Mouse (Mus musculus) cerebellum, adult 9-10 months (tissue): ENCODE results near the gene Copz1.
"Not testable (repeated sequence)": the region's sequence is repeated elsewhere in the genome, so short reads cannot be mapped to it uniquely, and the experiment has no call there.

Experiments used
- DNase-seq: peaks from one replicate; pipeline ENCODE4 v3.0.0; 2022

Copz1 gene

DNA sequence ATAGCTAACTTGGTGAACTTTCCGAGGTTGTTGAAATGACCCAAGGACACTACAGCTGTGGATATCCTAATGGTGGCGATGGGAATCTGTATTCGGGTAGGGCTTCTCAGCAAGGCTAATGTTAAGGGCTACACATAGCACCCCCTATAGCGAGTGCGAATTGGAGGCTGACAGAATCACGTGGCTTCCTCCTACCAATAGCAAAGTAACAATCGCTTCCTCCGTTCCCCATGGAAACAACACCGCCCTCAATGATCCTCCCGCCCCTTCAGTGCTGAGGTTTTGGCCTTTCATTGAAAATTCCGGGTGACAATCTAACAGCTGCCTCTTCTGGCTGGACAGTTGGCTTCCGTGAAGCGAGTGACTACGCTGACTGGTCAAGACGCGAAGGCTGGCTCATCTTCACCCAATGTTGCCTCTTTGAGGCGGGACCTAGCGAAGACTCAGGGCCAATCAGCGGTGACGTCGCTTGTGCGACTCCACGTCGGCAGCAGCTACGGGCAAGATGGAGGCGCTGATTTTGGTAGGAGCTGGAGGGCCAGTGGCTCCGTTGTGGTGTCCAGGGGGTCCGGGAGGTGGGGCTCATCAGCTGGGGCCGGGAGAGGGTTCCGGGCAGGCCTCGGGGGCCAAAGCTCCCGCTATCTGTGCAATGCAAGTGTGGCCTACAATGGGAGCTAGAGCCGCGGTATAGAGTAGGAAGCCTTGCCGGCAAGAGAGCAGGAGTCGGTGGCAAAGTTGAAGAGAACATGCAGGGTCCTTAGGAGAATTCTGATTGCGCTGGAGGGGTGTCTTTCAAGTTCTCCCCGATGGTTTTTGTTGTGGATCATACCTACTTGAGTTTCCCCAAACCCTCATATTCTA, at the start of gene Copz1:
Copz1 (plus strand) TSS at position 296 of the 861 bp plus-strand sequence.
- peak; percentile 99 for DNase-seq

DNA sequence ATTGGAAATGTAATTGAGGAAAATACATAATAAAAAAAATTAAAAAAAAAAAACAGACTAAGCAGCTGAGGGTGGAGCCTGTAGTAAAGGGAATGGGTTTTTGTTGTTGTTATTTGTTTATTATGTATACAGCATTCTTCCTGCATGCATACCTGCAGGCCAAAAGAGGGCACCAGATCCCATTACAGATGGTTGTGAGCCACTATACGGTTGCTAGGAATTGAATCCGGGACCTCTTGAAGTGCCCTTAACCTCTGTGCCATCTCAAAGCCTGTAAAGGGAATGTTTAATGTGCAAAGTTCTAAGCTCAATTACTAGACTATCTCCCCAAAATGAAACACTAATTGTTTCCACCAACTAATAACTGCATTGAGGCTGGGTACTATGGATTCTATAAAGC, 48.4 kb upstream of the Copz1 start:
- DNase-seq, result no peak

DNA sequence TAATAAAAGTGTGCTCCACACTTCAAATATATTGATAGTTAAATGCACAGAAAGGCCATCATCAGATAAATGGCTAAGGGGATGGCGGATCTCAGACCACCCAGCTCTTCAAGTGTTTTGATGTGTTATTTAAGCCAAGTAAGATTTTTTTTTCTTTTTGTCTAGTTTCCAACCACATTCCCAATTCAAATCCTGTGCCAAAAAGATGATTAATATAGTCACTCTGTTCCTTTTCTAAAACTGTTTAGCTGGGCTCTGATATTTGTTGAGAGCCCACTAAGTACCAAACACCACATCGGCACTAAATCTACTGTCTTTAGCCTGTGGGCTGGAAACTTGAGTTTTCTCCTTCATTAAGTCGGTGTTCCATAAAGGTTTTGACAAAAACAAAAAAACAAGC, 45.5 kb upstream of the Copz1 start:
- no peak for DNase-seq

DNA sequence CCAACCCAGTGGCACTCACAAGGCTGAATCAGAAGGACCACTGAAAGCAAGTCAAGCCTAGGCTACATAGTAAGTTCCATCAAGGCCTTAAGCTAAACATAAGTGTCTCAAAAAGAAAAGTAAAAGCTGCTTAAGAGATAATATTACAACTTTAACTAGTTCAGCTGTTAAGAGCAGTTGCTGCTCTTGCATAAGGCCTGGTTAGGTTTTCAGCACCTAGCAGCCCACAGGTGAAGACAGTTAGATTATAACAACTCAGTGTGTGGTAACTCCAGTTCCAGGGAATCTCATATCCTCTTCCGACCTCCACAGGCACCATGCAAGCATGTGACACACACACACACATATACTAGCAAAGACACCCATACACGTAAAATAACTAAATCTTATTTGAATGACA, 44.9 kb upstream of the Copz1 start:
- DNase-seq, result no peak

DNA sequence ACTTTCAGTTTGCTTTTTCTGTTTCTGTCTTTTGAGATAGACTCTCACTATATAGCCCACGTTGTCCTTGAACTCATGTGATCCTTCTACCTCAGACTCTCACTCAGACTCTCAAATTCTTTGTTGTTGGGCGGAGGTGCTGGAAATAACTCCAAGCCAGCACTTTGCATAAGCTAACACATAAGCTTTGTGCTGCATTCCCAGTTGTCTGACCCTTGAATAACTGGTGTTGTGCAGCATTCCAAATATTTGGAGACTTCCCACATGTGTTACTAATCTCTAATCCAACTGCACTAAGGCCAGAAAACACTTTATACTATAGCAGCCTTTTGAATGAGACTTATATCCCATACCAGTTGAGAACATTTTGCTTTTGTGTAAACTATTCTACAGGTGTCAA, 43.6 kb upstream of the Copz1 start:
- DNase-seq, result no peak

DNA sequence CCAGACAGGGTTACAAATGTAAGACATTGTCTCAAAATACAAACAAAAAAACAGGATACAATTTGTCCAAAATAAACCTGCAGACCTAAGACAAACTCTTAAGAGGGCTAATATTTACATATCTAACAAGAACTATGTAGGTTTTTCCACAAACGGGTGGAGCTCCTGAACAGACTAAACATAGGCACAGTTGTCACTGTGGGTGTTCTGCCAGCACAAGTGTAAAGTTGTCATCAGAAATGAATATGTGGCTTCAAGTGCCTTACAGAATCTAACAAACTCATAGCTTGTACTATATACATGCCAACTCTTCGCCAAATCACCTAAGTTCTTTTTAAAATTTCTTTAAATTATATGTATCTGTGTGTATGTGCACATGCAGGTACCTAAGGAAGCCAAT, 39.4 kb upstream of the Copz1 start:
- no peak for DNase-seq

DNA sequence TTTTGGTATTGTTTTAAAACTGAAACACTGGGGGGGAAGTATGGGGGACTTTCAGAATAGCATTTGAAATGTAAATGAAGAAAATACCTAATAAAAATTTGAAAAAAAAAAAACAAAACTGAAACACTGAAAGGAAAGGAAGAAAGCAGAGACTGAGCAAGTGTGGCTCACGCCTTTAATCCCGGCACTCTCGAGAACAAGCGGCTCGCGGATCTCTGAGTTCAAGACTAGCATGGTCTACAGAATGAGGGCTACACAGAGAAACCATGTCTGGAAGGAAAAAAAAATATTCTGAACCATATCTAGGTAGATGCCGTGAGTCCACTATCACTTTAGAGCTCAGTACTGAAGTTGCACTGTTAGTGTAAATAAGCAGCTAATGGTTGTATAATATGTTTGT, 35.2 kb upstream of the Copz1 start:
- no peak for DNase-seq

DNA sequence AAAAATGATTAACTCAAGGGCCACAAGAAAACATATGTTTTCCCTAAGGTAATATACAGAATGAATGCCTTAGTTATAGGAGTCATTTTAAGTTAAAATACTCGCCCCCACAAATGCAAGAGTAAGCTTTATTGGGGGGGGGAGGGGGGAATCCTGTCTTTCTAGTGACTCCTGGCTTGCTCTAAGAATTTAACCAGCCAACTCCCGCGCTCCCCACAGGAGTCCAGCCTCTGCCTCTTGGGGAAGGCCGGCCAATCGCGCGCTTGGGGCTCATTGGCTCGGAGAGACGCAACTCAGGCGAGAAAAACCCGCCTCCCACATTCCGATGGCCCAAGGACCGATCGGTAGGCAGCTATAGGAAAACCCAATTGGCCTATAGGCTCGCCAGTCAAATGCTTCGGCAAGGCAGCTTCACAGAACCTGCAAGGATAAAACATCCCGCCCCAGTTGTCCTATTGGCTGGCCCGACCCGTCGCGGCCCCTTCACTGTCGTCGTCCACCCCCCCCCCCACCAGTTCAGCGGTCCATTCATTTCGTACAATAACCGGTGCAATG, 33.3 kb upstream of the Copz1 start:
- peak; percentile 98 for DNase-seq

DNA sequence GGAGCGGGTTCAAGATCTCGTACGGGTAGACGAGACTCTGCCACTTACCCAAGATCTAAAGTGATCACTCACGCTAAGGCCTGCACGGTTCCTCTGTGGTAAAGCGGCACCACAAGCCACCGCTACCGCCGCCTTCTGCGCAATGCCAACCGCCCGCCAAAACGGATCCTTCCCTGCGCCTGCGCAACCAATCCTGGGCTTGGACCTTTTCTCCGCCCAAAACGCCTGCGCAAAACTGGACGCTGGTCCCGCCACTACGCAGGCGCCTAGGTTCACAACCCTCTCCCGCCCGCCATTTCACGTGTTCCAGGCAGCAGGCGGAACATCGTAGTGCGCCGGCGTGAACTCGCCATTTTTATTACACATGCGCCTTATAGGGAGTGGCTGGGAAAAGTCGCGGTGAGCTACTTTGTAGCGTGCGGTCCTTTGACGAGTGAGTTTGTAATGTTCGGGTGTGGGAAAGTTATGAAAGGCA, 32.8 kb upstream of the Copz1 start, which contains the start of gene Cbx5:
Cbx5 (minus strand) TSS at position 132 of the 475 bp plus-strand sequence.
- peak; percentile 99 for DNase-seq

DNA sequence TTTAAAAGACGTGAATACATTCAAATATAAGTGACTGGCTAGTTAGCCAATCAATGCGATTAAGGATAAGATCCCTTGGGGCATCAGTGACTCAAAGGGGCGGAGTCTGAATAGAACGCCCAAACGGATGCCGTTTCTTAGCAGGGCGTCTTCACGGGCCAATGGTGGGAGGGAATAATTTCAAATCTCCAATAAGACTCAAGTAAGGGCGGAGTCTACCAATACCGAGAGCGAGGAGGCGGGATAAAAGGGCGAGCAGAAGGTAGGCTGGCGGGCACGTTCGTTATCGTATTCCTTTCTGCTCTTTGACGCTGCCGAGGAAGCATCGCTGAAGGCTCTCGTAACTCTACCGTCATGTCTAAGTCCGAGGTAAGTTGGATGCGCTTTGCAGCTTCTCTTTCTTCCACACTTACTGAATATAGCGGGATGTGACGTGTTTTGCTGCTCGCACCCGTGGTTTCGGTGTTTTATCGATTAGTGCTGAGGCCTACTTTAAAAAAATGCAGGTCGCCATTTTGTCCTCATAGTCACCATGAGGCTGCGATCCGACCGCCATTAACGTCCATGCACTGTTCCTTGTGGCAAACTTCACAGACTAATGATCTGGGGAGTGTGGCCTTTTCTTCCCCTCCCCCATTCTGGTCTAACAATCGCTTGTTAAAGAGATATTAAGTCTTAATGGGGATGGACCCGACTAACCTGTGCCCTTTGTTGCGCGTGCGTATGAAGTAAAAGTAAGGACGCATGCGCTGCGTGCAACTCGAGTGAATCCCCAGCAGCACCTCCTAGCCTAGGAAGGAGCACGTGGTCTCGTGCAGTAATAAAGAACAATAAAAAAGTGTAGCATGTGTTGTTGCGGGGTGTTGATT, 32.1 kb upstream of the Copz1 start, which contains the start of gene Hnrnpa1:
Hnrnpa1 (plus strand) TSS at position 273 of the 869 bp plus-strand sequence.
- DNase-seq, result peak; percentile 99

DNA sequence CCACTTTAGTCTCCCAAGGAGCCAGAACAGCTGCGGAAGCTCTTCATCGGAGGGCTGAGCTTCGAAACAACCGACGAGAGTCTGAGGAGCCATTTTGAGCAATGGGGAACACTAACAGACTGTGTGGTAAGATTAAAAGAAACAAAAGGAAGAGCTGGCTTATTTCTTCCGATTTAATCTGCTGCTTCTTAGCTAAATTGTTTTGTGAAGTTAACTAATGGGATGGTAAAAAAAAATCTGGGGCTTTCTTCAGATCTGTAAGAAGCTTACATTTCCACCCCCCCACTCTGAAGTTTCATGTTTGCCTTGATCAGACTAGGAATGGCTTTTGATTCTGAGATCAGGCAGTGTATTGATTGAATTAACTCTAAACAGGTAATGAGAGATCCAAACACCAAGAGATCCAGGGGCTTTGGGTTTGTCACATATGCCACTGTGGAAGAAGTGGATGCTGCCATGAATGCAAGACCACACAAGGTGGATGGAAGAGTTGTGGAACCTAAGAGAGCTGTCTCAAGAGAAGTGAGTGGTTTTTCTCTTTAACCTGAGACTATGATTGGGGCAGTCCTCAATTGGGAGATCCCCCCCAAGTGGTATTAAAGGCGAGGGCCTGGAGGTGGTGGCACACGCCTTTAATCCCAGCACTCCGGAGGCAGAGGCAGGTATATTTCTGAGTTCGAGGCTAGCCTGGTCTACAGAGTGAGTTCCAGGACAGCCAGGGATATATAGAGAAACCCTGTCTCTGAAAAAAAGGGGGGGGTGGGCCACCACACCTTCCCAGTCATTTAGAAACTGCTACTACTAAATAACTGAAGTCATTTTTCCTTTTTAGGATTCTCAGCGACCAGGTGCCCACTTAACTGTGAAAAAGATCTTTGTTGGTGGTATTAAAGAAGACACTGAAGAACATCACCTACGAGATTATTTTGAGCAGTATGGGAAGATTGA, 31.2 kb upstream of the Copz1 start:
- DNase-seq, result peak; percentile 57

DNA sequence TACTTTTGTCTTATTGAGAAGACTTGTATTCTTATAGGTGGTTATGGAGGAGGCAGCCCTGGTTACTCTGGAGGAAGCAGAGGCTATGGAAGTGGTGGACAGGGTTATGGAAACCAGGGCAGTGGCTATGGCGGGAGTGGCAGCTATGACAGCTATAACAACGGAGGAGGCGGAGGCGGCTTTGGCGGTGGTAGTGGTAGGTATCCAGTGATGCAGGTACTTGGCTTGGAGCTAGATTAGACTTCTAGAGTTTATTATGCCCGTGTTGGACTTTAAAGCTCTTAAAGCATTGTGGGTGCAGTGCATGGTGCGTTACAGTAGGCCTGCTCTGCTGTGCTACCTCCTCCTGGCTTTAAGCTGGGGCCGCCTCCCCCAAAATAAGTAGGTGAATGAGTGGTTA, 29.6 kb upstream of the Copz1 start:
- DNase-seq, result peak; percentile 33

DNA sequence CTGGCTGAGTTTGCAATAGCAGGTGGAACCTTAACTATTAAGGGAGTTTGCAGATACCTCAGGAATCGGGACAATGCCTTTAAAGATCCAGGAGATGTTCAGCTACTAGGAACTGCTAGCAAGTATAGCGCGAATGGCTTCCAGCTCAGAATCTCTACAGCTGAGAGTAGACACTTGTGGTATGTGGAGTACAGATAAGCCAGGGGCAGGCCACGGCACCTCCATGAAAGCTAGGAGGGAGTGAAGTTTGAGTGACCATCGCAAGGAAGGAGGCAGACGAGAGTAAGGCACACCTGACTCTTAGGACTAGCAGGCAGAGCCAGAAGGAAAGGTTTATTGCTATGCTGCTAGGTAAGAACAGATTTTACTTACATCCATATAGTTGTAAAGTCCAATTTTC, 26.9 kb upstream of the Copz1 start:
- DNase-seq, result no peak

DNA sequence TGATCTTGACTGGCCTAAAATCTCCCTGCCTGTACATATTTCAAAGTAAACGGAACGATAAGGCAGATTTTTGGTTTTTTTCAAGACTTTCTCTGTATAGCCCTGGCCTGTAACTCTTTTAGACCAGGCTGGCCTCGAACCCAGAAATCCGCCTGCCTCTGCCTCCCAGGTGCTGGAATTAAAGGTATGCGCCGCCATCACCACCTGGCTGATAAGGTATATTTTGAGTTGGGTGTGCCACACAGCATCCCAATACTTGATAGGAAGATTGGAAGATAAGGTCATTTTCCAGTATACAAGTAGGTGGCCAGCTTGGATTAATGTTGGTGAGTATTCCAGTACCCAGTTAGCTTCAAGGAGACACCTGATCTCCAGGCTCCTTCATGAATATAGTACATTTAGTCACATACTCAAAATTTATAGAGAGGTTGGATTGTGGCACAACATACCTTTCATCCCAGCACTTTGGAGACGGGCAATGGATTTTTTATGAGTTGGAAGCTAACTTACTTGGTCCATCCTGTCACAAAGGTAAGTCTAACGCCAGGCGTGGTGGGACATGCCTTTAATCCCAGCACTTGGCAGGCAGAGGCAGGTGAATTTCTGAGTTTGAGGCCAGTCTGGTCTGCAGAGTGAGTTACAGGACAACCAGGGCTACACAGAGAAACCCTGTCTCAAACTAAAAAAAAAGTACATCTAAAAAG, 25.3 kb upstream of the Copz1 start:
- DNase-seq, result no peak

DNA sequence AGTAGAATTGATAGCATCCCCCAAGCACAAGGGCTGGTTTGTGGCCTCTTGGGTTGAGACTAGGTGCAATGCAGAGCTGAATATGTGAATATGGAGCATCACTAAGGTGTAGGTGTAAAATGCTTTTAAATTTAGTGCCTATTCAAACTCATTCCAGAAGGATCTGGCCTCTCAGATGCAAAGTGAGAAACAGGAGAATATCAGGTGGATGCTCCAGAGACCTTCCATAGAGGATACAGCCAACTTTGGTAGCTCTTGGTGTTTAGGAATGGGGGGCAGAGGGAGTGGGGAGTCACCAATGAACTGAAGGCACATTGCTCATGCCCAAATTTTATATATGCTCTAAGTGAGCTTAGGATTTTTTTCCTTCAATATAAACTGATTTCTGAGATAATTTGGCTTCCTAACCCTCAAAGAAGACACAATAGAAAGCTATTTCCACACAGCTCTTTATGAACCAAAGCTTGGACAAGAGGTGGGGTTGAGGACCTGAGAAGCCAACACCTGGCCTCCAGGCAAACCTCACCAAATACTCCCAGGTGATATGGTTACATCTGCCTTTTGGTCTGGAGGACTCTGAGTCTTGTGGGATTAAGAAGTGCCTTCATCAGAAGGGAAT, 24.6 kb upstream of the Copz1 start:
- DNase-seq, result no peak

DNA sequence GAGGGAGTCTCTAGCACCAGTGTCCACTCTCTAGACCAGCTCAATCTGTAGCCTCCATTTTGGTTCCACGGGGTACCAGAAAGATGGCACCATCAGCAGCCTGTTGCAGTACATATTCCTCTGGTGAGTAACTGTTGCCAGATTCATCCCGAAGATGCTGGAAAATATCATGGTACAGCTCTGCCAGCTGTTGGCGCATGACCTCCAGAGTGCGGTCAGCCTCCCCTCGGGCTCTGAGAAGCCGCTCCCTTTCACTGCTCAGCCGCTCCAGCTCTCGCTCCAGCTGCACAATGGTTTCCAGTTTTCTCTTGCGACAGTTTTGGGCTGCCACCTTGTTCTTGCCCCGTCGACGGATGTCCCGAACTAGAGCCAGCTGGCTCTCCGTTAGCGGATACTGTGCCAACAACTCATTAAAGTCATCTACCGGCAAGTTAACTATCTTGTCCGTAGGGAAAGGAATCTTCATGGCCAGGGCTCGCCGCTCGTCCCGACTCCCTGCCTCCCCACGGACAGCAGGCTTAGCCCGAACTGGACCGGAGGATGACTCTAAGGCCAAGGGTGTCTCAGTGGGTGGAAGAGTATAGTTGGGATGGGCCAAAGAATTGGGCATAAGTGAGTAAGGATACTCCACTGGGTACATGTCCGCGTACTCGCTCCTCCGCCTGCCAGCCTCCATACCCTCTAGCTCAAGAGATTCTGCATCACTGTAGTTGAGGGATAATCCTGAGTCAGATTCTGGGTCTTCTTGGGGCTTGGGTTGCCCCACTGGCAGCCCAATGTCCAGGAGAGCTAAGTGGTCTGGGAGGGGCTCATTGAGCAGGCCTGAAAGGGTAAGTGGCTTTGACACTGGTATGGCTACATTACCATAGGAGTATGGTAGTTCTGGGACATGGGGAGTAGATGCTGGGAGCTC, 23.9 kb upstream of the Copz1 start:
- no peak for DNase-seq

DNA sequence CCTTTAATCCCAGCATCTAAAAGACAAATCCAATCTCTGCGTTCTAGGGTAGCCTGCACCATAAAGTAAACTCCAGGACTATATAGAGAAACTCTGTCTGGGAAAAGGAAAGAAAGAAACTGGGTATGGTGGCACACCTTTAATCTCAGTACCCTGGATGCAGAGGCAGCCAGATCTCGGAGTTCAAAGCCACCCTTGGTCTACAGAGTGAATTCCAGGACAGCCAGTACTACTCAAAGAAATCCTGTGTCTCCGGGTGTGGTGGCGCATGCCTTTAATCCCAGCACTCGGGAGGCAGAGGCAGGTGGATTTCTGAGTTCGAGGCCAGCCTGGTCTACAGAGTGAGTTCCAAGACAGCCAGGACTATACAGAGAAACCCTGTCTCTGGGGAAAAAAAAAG, 23.0 kb upstream of the Copz1 start:
- not testable (repeated sequence) for DNase-seq

DNA sequence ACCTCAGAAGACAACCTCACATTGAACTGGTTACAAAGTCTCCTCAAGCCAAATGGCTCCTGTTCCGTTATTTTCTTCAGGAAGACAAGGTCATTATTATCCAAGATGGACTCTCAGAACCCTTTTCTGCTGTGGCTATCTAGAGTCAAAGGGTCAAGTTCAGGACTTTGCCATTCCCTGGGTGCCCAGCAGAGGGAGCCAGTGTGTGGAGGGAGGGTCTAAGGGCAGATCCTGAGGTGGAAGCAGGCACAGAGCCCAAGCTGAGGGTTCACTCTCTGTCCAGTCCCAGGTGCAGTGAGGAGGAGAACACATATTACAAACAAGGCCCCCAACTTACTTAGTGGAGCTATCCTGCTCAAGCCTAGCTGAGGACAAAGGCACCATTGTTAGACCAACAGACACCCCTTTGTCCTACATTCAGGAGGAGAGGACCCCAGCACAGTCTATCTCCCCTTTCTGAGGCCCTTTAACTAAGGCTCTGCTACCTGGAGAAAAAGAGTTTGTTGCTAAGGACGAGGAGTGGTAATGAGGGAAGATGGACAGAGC, 22.2 kb upstream of the Copz1 start:
- DNase-seq, result peak; percentile 44

DNA sequence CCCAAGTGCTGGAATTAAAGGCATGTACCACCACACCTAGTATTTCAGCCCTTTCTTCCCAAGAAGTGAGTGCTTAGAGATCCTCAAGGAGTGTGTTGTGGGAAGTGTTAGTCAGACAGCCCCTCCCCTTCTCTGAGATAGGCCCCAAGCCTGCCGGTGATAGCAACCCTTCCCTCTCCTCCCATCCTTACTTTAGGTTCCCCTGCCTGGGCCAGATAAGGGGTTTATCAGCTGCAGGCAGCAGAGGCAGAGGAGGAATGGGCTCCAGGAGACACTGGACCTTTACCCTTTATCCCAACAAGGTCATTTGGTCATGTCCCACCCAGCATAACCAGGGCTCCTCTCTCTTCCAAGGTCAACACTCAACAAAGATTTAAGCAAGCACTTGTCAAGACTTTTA, 20.9 kb upstream of the Copz1 start:
- no peak for DNase-seq

DNA sequence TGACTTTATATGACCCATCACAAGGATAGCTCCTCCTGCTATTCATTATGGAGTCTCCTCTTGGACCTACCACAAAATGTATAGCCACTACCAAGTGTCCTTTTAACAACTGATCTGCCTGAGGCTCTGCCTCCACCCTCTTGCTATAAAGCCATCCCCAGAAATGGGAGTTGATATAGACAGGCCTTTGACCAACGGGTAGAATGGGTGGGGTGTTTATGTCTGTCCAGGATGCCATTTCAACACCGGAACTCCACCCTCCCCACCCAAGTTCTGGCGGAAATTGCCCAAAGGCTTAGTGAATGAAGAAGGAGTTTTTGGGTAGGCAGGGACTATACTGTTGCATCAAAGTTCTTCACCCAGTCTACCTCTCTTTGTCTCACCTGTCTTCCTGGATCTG, 19.9 kb upstream of the Copz1 start:
- no peak for DNase-seq
